Mouse (Mus musculus): ENCODE results near the gene Ppp5c. TPM values are rescaled to one million over a fixed set of nuclear protein-coding genes. Genes with fewer than 3 reads are reported as not detected.
"Not testable (repeated sequence)": the region's sequence is repeated elsewhere in the genome, so short reads cannot be mapped to it uniquely, and the experiment has no call there.

Gene Ppp5c
- 101 and 103 TPM in 2 replicates for polyA plus RNA-seq (2014; fragmentation: Nextera tagmentation; extraction: Ambion mirVana)

GRCm38 (mm10) chr7:17027588-17028343 lies at the start of gene Ppp5c:
TSS of gene Ppp5c (minus strand) at chr7:17027924.
- peak within 1 kb of the TSS; percentile 52 for H3K27ac ChIP-seq (ENCODE audit: low read depth)
- H3K36me3 ChIP-seq (ENCODE audit: control insufficient read depth, insufficient read depth, low read length), result peaks cover 39% of the 10 kb centered on the region
- H3K9ac ChIP-seq (ENCODE audit: low read length), result peak within 1 kb of the TSS; percentile 73
- no peaks in the 10 kb centered on the region for H3K27me3 ChIP-seq (replicated peaks; ENCODE audit: control insufficient read depth, insufficient read depth, low read length)
- DNase-seq (ENCODE audit: low spot score), result peak; percentile 95
- peak within 1 kb of the TSS; percentile 77 for H3K4me3 ChIP-seq (ENCODE audit: low read depth, low read length)
- peak; percentile 87 for ATAC-seq (replicated peaks; ENCODE audit: low FRiP score, low TSS enrichment, low read depth)
- H3K4me2 ChIP-seq (ENCODE audit: low read length), result peak within 1 kb of the TSS; percentile 70
- WGBS, result under 1% methylated on average over 55 of the region's 58 CpGs
- no peaks in the 10 kb centered on the region for H3K9me3 ChIP-seq (ENCODE audit: control insufficient read depth, low read length)
- H3K4me1 ChIP-seq (replicated peaks; ENCODE audit: control insufficient read depth, insufficient read depth, low read length), result peaks cover 25% of the 10 kb centered on the region

DNA sequence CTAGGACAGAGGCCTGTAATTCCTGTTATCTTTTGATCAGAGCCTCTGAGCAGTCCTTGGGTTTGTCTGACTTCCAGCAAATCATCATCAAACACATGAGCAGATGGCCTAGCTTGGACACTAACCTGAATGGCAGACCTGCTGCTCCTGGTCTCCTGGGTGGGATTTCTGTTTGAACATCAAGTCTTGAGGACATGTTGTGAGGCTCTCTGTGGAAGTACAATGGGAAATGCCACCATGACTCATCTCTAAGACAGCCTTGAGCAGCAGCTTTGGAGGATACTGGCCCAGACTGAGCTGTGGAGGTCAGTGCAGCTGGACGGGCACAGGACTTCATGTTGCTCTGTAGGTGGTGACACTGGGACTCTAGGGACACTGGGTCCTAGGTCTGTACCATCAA lies 48.8 kb upstream of the Ppp5c start:
- Histone ChIP-seq H3K36me3 (ENCODE audit: control insufficient read depth, insufficient read depth, low read length) (no peaks in the 10 kb centered on the region), H3K4me2 (ENCODE audit: low read length) (no peak overlapping the region), H3K4me3 (ENCODE audit: low read depth, low read length) (no peak overlapping the region), H3K9me3 (ENCODE audit: control insufficient read depth, low read length) (0 out of 2 replicates have a peak, but pooled peaks cover 3% of the 10 kb centered on the region), H3K27me3 (replicated peaks; ENCODE audit: control insufficient read depth, insufficient read depth, low read length) (no peaks in the 10 kb centered on the region), H3K9ac (ENCODE audit: low read length) (no peak overlapping the region), H3K27ac (ENCODE audit: low read depth) (no peak overlapping the region), H3K4me1 (replicated peaks; ENCODE audit: control insufficient read depth, insufficient read depth, low read length) (no peaks in the 10 kb centered on the region)
- 91% methylated on average over 1 of the region's 1 CpGs for WGBS
- DNase-seq (ENCODE audit: low spot score), result no peak
- no peak for ATAC-seq (replicated peaks; ENCODE audit: low FRiP score, low TSS enrichment, low read depth)

GRCm38 (mm10) chr7:17073904-17074615 lies 46.3 kb upstream of the Ppp5c start, which contains the start of gene Psg16:
TSS of gene Psg16 (plus strand) at chr7:17074040.
- Histone ChIP-seq H3K9me3 (ENCODE audit: control insufficient read depth, low read length) (no peaks in the 10 kb centered on the region), H3K9ac (ENCODE audit: low read length) (no peak within 1 kb of the TSS), H3K4me3 (ENCODE audit: low read depth, low read length) (no peak within 1 kb of the TSS), H3K4me2 (ENCODE audit: low read length) (no peak within 1 kb of the TSS), H3K4me1 (replicated peaks; ENCODE audit: control insufficient read depth, insufficient read depth, low read length) (no peaks in the 10 kb centered on the region), H3K27ac (ENCODE audit: low read depth) (no peak within 1 kb of the TSS), H3K27me3 (replicated peaks; ENCODE audit: control insufficient read depth, insufficient read depth, low read length) (no peaks in the 10 kb centered on the region), H3K36me3 (ENCODE audit: control insufficient read depth, insufficient read depth, low read length) (no peaks in the 10 kb centered on the region)
- ATAC-seq (replicated peaks; ENCODE audit: low FRiP score, low TSS enrichment, low read depth) (peak; percentile 79), DNase-seq (ENCODE audit: low spot score) (peak; percentile 79)
- 63% methylated on average over 23 of the region's 23 CpGs for WGBS

GRCm38 (mm10) chr7:17073513-17073903 lies 45.8 kb upstream of the Ppp5c start:
- Histone ChIP-seq H3K4me2 (ENCODE audit: low read length) (no peak overlapping the region), H3K4me1 (replicated peaks; ENCODE audit: control insufficient read depth, insufficient read depth, low read length) (no peaks in the 10 kb centered on the region), H3K36me3 (ENCODE audit: control insufficient read depth, insufficient read depth, low read length) (no peaks in the 10 kb centered on the region), H3K9ac (ENCODE audit: low read length) (no peak overlapping the region), H3K9me3 (ENCODE audit: control insufficient read depth, low read length) (no peaks in the 10 kb centered on the region), H3K4me3 (ENCODE audit: low read depth, low read length) (no peak overlapping the region), H3K27me3 (replicated peaks; ENCODE audit: control insufficient read depth, insufficient read depth, low read length) (no peaks in the 10 kb centered on the region), H3K27ac (ENCODE audit: low read depth) (no peak overlapping the region)
- WGBS, result 60% methylated on average over 5 of the region's 5 CpGs
- DNase-seq (ENCODE audit: low spot score) (no peak), ATAC-seq (replicated peaks; ENCODE audit: low FRiP score, low TSS enrichment, low read depth) (no peak)

DNA sequence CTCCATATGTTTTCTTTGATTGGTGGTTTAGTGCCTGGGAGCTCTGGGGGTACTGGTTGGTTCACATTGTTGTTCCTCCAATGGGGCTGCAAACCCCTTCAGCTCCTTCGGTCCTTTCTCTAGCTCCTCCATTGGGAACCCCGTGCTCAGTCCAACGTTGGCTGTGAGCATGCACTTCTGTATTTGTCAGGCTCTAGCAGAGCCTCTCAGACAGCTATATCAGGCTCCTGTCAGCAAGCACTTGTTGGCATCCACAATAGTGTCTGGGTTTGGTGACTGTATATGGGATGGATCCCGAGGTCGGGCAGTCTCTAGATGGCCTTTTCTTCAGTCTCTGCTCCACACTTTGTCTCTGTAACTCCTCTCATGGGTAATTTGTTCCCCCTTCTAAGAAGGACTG lies 39.9 kb upstream of the Ppp5c start:
- H3K4me1 ChIP-seq (replicated peaks; ENCODE audit: control insufficient read depth, insufficient read depth, low read length); H3K36me3 ChIP-seq (ENCODE audit: control insufficient read depth, insufficient read depth, low read length); H3K27me3 ChIP-seq (replicated peaks; ENCODE audit: control insufficient read depth, insufficient read depth, low read length); H3K9ac ChIP-seq (ENCODE audit: low read length); H3K4me3 ChIP-seq (ENCODE audit: low read depth, low read length); ATAC-seq (replicated peaks; ENCODE audit: low FRiP score, low TSS enrichment, low read depth); H3K4me2 ChIP-seq (ENCODE audit: low read length); H3K9me3 ChIP-seq (ENCODE audit: control insufficient read depth, low read length); H3K27ac ChIP-seq (ENCODE audit: low read depth): not testable (repeated sequence)
- 61% methylated on average over 5 of the region's 5 CpGs for WGBS
- DNase-seq (ENCODE audit: low spot score), result peak; percentile 23

GRCm38 (mm10) chr7:17067000-17067399 lies 39.3 kb upstream of the Ppp5c start:
- Histone ChIP-seq H3K4me3 (ENCODE audit: low read depth, low read length) (no peak overlapping the region), H3K4me1 (replicated peaks; ENCODE audit: control insufficient read depth, insufficient read depth, low read length) (peaks cover 6% of the 10 kb centered on the region; the same call in 1 of the 2 replicates), H3K9me3 (ENCODE audit: control insufficient read depth, low read length) (no peaks in the 10 kb centered on the region), H3K4me2 (ENCODE audit: low read length) (no peak overlapping the region), H3K36me3 (ENCODE audit: control insufficient read depth, insufficient read depth, low read length) (no peaks in the 10 kb centered on the region), H3K27me3 (replicated peaks; ENCODE audit: control insufficient read depth, insufficient read depth, low read length) (no peaks in the 10 kb centered on the region), H3K27ac (ENCODE audit: low read depth) (no peak overlapping the region), H3K9ac (ENCODE audit: low read length) (no peak overlapping the region)
- DNase-seq (ENCODE audit: low spot score) (peak; percentile 41), ATAC-seq (replicated peaks; ENCODE audit: low FRiP score, low TSS enrichment, low read depth) (no peak)

DNA sequence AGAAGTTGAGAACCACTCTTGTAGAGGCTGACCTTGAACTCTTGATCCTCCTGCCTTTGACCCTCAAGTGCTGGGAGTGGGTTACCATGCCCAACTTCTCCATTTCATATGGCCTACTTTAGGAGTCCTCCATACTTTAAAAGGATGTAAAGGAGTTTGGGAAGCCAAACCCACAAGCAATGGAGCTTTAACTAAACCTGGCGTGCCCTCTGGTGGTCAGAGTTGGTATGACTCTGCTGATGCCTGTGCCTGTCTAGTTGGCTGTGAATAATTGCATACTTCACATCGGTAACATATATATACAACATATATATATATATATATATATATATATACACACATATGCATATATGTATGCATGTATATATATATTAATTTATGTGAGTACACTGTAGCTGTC lies 38.7 kb upstream of the Ppp5c start:
- no peak overlapping the region for H3K4me3 ChIP-seq (ENCODE audit: low read depth, low read length)
- H3K4me1 ChIP-seq (replicated peaks; ENCODE audit: control insufficient read depth, insufficient read depth, low read length), result peaks cover 7% of the 10 kb centered on the region
- 3% methylated on average over 2 of the region's 2 CpGs for WGBS
- no peaks in the 10 kb centered on the region for H3K27me3 ChIP-seq (replicated peaks; ENCODE audit: control insufficient read depth, insufficient read depth, low read length)
- H3K27ac ChIP-seq (ENCODE audit: low read depth), result no peak overlapping the region
- ATAC-seq (replicated peaks; ENCODE audit: low FRiP score, low TSS enrichment, low read depth) (no peak), DNase-seq (ENCODE audit: low spot score) (peak; percentile 98)
- no peak overlapping the region for H3K4me2 ChIP-seq (ENCODE audit: low read length)
- no peak overlapping the region for H3K9ac ChIP-seq (ENCODE audit: low read length)
- H3K36me3 ChIP-seq (ENCODE audit: control insufficient read depth, insufficient read depth, low read length), result no peaks in the 10 kb centered on the region
- no peaks in the 10 kb centered on the region for H3K9me3 ChIP-seq (ENCODE audit: control insufficient read depth, low read length)

DNA sequence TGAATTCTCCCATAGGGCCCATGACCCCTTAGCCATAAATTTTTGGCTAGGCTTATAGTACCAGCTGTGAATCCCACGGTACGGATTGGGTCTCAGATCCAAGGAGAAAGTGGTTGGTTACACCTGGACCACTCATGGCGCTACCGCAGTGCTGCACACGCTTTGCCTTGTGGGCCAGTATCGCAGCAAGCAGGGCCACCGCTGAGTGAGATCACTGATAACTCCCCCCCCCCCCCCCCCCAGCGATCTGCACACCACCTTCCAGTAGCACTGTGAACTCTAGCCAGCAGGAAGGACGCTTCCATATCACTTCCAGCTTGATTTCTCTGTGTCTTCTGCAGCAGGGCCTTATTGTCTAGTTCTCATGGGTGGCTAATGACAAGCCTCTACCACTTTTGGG lies 37.9 kb upstream of the Ppp5c start:
- no peak for ATAC-seq (replicated peaks; ENCODE audit: low FRiP score, low TSS enrichment, low read depth)
- H3K9me3 ChIP-seq (ENCODE audit: control insufficient read depth, low read length), result no peaks in the 10 kb centered on the region
- peaks cover 15% of the 10 kb centered on the region for H3K4me1 ChIP-seq (replicated peaks; ENCODE audit: control insufficient read depth, insufficient read depth, low read length)
- H3K9ac ChIP-seq (ENCODE audit: low read length), result no peak overlapping the region
- no peak overlapping the region for H3K4me2 ChIP-seq (ENCODE audit: low read length)
- peak; percentile 46 for DNase-seq (ENCODE audit: low spot score)
- WGBS, result 65% methylated on average over 9 of the region's 9 CpGs
- H3K27ac ChIP-seq (ENCODE audit: low read depth), result no peak overlapping the region
- no peaks in the 10 kb centered on the region for H3K27me3 ChIP-seq (replicated peaks; ENCODE audit: control insufficient read depth, insufficient read depth, low read length)
- H3K4me3 ChIP-seq (ENCODE audit: low read depth, low read length), result no peak overlapping the region
- no peaks in the 10 kb centered on the region for H3K36me3 ChIP-seq (ENCODE audit: control insufficient read depth, insufficient read depth, low read length)

All from intestine, embryonic 14.5 days (tissue).